Mouse (Mus musculus): ENCODE results near the gene Fign. TPM values are rescaled to one million over a fixed set of nuclear protein-coding genes. Genes with fewer than 3 reads are reported as not detected.

The Fign gene
- total RNA-seq (2017): not detected in 3 replicates

GRCm38 (mm10) chr2:64097937-64098617 is at the start of gene Fign:
Fign (minus strand) TSS chr2:64098038.
- no peak for ATAC-seq (replicated peaks; ENCODE audit: insufficient number of reproducible peaks, low FRiP score, low TSS enrichment, poor library complexity, severe bottlenecking)

- no peak for ATAC-seq (replicated peaks; ENCODE audit: insufficient number of reproducible peaks, low FRiP score, low TSS enrichment, poor library complexity, severe bottlenecking)
These were observed 35.8 kb upstream of the Fign start for GRCm38 (mm10) chr2:64133597-64133996.

GRCm38 (mm10) chr2:64120495-64120894 is 22.7 kb upstream of the Fign start:
- ATAC-seq (replicated peaks; ENCODE audit: insufficient number of reproducible peaks, low FRiP score, low TSS enrichment, poor library complexity, severe bottlenecking): no peak

DNA sequence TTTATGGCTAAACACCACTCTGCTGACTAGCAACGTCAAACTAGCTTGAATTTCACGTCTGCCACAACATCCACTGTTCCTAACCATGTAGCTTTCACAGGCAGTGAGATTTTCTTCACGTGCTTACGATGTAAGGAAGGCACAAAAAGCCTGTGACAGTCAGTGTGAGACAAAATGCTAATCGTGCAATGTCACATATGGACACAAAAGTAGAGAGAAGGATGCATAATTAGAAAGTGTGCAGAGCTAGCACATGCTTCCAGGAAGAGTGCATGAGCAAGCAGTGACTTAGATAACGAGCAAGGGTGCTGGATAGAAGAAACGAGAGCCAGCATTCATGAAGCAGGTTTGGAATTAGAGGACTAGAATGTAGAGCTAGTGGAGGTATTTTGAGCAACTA is 18.8 kb upstream of the Fign start:
- ATAC-seq (replicated peaks; ENCODE audit: insufficient number of reproducible peaks, low FRiP score, low TSS enrichment, poor library complexity, severe bottlenecking): no peak

DNA sequence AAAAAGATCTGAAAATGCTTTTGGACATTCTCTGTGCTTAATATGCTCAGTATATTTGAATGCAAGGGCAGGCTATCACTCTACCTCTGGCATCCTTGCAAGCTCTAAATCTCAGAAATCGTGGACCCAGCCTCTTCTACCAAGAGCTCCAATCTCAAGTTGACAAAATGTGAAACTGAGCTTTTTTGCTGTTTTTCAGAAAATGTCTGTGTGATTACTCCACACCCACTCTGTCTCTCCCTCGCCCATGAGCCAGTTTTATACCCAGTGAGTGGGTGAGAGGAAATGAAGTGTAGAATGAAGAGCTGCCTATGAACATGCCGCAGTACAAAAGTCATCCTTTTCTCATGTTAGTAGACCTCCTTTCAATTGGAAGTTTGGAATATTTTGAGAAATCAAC is 13.3 kb upstream of the Fign start:
- no peak for ATAC-seq (replicated peaks; ENCODE audit: insufficient number of reproducible peaks, low FRiP score, low TSS enrichment, poor library complexity, severe bottlenecking)

DNA sequence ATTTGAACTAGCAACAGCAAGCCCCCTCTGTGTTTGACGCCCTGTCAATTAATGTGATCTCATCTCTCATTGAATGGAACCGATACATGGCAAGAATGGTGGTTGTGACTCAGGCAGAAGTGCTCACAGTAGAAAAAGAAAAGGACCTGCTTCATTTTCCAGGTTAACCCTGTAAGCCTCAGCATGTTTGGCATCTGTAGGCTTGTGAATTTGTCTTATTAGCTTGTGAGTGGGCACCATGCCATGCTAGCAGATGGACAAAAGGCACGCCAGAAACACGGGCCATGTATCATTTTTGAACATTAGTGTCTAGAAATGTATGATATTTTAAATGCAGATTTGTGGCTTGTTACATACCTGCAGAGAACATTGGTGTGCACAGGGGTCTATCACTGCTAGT is 12.0 kb upstream of the Fign start:
- no peak for ATAC-seq (replicated peaks; ENCODE audit: insufficient number of reproducible peaks, low FRiP score, low TSS enrichment, poor library complexity, severe bottlenecking)

GRCm38 (mm10) chr2:64108040-64108439 is 10.2 kb upstream of the Fign start:
- ATAC-seq (replicated peaks; ENCODE audit: insufficient number of reproducible peaks, low FRiP score, low TSS enrichment, poor library complexity, severe bottlenecking): no peak

DNA sequence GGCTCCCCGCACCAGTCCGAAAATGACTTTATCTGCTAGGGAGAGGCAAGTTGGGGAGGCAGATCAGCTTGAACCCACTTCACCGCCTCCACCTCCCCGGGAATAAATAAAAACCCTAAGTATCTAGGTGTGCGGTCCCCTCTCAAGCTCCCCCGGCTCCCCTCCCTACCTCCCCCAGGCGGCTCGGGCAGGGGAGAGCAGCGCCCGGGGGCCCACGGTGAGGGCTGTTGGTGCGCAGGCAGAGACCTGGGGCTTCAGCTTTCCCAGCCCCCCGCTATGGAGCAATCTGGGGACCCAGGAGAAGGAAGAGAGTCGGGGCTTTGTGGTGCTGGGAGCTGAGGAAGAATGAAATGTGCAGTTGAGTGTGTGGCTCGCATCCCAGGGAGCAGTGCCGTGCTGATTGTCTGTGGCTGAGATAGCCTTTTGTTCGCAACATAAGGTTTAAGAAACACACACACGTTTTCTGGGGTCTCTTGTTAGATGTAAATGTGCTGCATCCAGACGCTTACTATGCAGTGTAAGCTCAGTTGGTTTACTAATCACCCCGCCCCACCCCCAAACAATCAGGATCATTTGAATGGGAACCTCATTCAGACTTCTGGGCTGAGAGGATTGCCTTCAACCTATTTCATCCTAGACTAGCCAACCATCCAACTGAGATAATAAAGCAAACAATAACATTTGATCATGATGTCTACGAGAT is 931 bp upstream of the Fign start:
- no peak for ATAC-seq (replicated peaks; ENCODE audit: insufficient number of reproducible peaks, low FRiP score, low TSS enrichment, poor library complexity, severe bottlenecking)

- no peak for ATAC-seq (replicated peaks; ENCODE audit: insufficient number of reproducible peaks, low FRiP score, low TSS enrichment, poor library complexity, severe bottlenecking)
These were observed 972 bp downstream of the Fign start for GRCm38 (mm10) chr2:64096721-64097411.

- no peak for ATAC-seq (replicated peaks; ENCODE audit: insufficient number of reproducible peaks, low FRiP score, low TSS enrichment, poor library complexity, severe bottlenecking)
These were observed 1.7 kb downstream of the Fign start for GRCm38 (mm10) chr2:64096176-64096575.

- no peak for ATAC-seq (replicated peaks; ENCODE audit: insufficient number of reproducible peaks, low FRiP score, low TSS enrichment, poor library complexity, severe bottlenecking)
These were observed 2.3 kb downstream of the Fign start for GRCm38 (mm10) chr2:64095561-64095960.

GRCm38 (mm10) chr2:64093087-64093486 is 4.8 kb downstream of the Fign start:
- ATAC-seq (replicated peaks; ENCODE audit: insufficient number of reproducible peaks, low FRiP score, low TSS enrichment, poor library complexity, severe bottlenecking): no peak

- no peak for ATAC-seq (replicated peaks; ENCODE audit: insufficient number of reproducible peaks, low FRiP score, low TSS enrichment, poor library complexity, severe bottlenecking)
These were observed 13.9 kb downstream of the Fign start for GRCm38 (mm10) chr2:64083853-64084427.

- ATAC-seq (replicated peaks; ENCODE audit: insufficient number of reproducible peaks, low FRiP score, low TSS enrichment, poor library complexity, severe bottlenecking): no peak
These were observed 18.1 kb downstream of the Fign start for GRCm38 (mm10) chr2:64079765-64080164.

DNA sequence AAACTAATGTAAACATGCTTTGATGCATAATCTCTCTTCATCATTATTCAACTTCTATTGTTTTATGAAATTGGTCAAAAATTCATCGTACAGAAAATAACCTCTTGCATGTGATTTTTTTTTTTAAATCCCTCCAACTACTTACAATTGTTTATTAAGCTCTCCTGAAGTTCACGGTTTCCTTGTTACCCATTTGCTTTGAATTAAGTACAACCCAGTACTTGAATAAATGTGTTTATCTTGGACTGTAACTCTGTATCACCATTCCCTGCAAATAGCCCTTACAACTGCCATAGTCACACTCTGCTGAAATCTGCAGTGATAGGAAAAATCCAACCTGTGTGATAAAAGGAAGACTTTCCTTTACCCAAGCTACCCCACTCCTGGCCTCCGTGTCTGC is 19.3 kb downstream of the Fign start:
- ATAC-seq (replicated peaks; ENCODE audit: insufficient number of reproducible peaks, low FRiP score, low TSS enrichment, poor library complexity, severe bottlenecking): no peak

DNA sequence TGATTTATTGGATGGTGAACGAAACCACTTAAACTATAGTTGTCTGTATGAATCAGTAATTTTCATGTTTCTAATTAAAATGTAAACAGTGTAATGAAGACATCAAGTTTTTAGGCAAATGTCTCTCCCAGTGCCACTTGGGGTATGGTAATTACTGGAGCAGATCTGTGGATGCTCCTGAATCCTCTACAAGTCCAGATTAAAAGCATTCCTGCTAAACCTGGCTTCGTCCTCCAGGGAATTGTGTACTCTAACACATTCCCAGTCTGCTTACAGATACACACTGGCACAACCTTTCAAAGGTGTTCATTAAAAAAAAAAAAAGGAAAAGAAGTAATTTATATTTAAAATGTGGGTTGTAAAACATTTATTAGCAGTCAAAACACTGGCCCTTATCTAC is 20.0 kb downstream of the Fign start:
- ATAC-seq (replicated peaks; ENCODE audit: insufficient number of reproducible peaks, low FRiP score, low TSS enrichment, poor library complexity, severe bottlenecking): no peak

DNA sequence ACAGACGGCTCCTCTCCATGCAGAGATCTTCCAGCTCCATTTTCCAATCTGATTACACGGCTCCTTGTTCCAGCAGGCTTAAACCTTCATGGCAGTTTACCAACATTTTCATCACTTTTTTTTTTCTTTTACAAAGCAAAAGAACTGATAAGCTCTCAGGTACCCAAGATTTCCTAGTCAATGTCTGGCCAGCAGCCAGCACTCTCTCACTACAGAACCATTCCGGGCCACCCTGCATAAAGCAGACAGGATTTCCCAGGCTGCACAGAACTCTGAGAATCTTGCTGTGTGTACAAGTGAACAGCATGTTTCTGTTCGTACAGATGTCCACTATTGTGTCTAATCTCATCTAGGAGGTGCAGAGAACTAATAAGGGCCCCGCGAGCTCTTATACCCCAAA is 22.0 kb downstream of the Fign start:
- ATAC-seq (replicated peaks; ENCODE audit: insufficient number of reproducible peaks, low FRiP score, low TSS enrichment, poor library complexity, severe bottlenecking): no peak

- no peak for ATAC-seq (replicated peaks; ENCODE audit: insufficient number of reproducible peaks, low FRiP score, low TSS enrichment, poor library complexity, severe bottlenecking)
These were observed 23.0 kb downstream of the Fign start for GRCm38 (mm10) chr2:64074602-64075389.

- ATAC-seq (replicated peaks; ENCODE audit: insufficient number of reproducible peaks, low FRiP score, low TSS enrichment, poor library complexity, severe bottlenecking): no peak
These were observed 25.7 kb downstream of the Fign start for GRCm38 (mm10) chr2:64072158-64072557.
